Mouse (Mus musculus) spleen, adult 2 months (tissue): ENCODE results near the gene Usb1.

Source experiments
- CTCF ChIP-seq: fragments of 200-500 bp; IDR thresholded peaks from 2 replicates; pipeline ENCODE4 v1.5.1; 2011; ENCODE audit warnings: mild to moderate bottlenecking, inconsistent platforms; ENCODE audit not compliant: insufficient read depth, insufficient read length, insufficient replicate concordance; ENCODE audit errors: extremely low read depth
- POLR2A ChIP-seq: fragments of 200-500 bp; IDR thresholded peaks from 2 replicates; pipeline ENCODE4 v1.6.1; 2011; ENCODE audit warnings: low read depth, low read length, inconsistent platforms

DNA sequence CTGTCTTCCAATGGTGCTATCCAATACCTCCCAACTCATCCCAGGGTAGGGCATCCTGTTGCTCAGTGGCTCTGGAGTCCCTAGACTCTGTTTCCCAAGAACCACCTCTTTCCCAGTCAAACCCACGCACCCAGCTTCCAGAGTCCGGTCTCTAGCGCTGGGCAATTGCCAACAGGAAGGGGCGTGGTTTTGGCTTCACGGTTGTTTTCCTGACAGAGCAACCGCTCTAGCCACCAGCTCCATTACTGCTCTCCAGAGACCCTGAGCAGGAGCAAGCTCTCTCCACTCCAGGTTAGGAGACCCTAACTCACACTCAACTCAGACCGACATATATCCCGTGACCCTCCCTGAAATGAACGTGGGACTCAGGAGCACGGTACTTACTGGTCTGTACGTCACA is 38.9 kb upstream of the Usb1 start:
- no peak for TF ChIP-seq POLR2A
- no peak for TF ChIP-seq CTCF
